Mouse (Mus musculus) lung, postnatal 4 days (tissue): ENCODE data around the gene Snorc.
"Not testable (repeated sequence)": the region's sequence is repeated elsewhere in the genome, so short reads cannot be mapped to it uniquely, and the experiment has no call there.

ENCODE experiments used
- DNase-seq, 2 experiments: peaks; one replicate each; pipeline ENCODE4 v3.0.0; 2021

Gene Snorc

GRCm38 (mm10) chr1:87469971-87470370, at the start of gene Snorc:
Gene Snorc, plus strand, starts transcription at chr1:87470271.
- DNase-seq, result not testable (repeated sequence)

GRCm38 (mm10) chr1:87435125-87435524, 34.9 kb upstream of the Snorc start:
- no peak for DNase-seq

GRCm38 (mm10) chr1:87436583-87436982, 33.5 kb upstream of the Snorc start:
- no peak for DNase-seq

DNA sequence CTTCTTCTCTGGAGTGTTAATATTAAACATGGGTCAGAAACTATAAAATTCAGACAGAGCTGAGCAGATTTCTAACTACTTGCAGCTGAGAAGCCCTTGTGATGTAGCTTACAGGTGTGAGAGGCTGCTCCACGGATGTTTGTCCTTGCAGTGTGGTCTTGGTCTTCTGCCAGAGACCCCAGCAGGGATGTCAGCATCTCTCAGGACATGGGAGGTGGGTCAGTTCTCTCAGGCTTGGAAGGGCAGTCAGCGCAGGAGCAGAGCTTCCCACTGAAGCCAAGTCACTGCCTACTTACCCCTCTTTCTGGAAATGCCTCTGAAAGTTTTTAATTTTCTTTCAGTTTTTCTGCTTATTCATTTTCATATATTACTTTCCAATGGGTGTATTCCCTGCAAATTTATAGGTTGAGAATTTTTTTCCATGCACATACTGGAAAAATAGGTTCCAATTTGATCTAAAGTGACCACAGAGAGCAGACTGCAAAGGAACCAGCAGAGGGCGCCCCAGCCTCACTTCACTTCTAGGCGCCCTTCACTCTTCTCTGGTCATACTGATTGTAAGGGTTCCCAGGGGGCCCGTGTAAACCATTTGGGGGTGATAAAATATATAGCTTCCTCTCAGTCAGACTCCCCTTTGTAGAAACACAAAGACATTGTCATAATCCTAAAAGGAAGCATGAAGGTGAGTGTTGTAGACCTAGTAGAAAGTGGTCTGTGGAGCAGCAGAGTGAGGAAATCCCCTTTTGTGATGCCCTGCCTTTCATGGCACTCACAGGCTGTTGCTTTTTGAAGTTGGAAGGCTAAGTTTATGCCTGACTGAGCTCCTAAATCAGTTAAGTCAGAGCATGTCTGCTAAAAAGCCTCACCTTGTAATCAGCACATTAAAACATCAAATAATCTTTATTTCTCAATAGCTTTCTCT, 22.6 kb upstream of the Snorc start:
- peak; percentile 43 to 62 for DNase-seq

DNA sequence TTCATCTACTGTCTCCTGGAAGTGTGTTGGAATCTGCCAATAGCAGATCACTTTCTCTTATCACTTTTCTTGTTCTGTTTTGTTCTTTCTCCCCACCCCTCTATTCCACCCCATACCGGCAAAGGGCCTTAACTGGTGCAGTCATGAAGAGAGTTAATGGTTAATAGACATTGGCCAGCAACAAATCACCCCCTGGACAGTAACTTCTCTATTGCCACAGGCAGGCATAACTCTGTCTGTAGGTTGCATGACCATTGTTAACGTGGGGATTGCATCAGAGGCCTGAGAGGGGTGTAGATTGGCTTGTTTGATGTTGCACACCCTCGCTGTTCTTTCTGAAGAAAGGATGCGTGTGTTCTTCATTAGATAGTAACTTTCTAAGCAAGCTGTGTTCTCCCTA, 20.6 kb upstream of the Snorc start:
- DNase-seq, result no peak

GRCm38 (mm10) chr1:87456425-87456824, 13.6 kb upstream of the Snorc start:
- DNase-seq, result no peak

DNA sequence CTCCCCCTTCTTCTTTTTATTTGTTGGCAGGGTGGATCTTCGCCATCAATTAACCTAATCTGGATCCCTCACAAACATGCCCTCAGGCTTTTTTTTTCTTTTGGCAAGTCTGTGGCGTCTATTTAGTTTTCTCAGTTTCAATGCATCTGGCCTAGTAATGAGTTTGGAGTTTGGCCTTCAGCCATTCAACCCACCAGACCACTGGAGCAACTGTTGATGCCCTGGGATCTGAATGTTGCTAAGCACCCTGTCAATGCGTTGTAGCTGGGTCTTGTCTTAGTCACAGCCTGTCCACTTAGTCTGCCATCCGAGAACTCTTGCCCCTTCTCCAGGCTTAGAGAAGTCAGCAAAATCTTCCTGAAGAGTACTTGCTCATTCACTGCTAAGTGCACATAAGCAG, 12.0 kb upstream of the Snorc start:
- no peak for DNase-seq

DNA sequence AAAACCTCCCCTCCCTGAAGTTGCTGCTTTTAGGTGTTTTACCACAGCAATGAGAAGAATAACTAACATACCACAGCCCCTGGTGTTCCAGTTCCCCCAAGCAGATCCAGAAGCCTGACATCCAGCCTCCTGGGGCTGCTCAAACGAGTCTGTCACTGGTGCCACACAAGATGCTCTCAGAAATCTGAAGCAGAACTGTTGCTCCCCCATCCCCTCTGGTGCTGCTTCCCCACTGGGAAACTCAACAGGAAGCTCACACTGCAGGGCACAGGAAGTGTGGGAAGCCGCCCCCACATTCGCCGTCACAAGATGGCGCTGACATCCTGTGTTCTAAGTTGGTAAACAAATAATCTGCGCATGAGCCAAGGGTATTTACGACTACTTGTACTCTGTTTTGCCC, 10.2 kb upstream of the Snorc start:
- not testable (repeated sequence) for DNase-seq

- DNase-seq, result no peak
These were observed 2.6 kb upstream of the Snorc start for GRCm38 (mm10) chr1:87467469-87467868.

- no peak for DNase-seq
These were observed 1.8 kb upstream of the Snorc start for GRCm38 (mm10) chr1:87468321-87468720.

DNA sequence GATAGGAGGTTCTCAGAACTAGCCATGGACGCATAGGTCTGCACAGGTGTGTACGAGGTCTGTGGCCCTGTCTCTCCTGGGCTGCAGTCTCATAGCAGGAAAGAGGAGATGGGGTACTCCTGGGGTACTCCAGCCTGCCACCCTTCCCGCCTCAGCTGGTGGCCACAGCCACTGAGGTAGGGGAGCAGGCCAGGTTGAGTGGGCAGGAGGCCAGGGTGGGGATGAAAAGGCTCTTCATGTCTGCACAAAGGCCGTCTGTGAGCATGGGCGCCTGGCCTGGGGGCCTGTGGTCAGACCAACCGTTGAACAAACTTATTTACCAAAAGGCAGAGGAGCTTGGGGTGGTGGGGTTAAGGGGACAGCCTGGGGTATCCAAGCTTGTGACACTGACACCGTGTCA, 1.8 kb downstream of the Snorc start:
- DNase-seq, result no peak

GRCm38 (mm10) chr1:87472576-87472975, 2.5 kb downstream of the Snorc start:
- no peak for DNase-seq

DNA sequence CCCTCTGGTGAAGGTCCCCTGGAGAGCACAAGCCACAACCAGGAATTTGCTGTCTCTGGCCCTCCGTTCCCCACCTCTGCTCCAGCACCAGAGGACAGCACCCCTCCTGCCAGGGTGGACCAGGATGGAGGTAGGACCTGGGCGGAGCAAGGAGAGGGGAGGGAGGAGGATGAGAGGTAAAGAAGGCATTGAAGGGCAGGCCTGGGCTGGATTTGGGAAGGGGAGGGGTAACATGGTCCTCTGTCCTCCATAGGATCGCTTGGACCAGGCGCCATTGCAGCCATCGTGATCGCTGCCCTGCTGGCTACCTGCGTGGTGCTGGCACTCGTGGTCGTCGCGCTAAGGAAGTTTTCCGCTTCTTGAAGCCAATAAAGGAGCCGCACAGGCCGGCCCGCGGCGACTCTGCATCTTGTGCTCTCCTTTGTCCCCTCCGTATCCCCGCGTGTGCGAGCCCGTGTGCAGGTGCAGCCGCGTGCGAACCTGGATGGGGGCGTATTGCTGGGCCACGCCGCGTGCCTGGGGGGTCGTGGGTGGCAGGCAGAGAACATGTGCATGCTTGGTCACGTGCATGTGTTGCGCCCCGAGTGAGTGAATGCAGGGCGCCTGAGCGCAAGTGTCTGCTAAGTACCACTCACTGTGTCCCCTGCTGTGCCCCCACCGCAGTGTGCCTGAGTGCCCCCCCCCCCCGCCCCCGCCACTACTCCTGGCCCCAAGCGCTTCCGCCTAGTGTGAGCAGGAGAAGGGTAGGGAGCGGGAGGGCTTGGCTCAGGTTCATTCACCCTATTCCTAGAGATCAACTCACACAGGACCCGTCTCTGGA, 5.2 kb downstream of the Snorc start:
- DNase-seq, result no peak

- DNase-seq, result no peak
These were observed 12.5 kb downstream of the Snorc start for GRCm38 (mm10) chr1:87482546-87482945.

DNA sequence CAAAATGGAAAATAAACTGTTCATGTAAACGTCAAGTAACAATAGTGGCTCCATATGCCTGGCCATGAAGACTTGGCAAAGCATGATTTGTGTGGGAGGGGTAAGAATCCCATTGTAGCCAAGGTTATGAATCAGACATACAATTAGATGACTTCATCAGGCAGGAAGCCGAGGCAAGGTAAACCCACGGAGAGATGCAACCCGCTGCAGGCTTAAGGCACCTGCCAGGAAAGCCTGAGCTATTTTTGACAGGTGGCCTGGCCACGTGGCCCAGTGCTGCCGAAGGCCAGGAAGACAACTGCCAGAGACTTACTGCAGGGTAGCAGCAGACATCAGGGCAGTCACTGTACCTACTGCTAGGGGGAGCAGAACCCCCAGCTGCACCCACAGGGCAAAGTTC, 16.3 kb downstream of the Snorc start:
- no peak for DNase-seq

DNA sequence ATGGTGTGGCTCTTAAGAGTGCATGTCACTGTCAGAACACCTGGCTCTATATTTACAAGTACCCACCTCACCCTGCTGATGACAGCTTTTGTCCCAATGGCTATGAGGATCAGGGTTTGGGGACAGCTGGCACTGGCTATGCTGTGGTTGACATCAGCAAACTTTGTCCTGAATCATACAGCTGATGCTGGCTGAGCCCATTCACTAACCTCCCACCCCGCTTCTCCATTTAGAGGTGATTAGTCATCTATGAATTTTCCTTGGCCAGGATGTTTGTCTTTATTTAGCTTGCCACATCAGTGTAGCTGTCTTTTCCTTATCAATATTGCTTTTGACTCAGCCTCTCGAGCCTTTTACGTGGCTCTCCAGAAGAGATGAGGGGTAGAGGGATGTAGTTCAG, 22.2 kb downstream of the Snorc start:
- no peak for DNase-seq

GRCm38 (mm10) chr1:87493542-87493941, 23.5 kb downstream of the Snorc start:
- DNase-seq, result no peak

GRCm38 (mm10) chr1:87505524-87505923, 35.5 kb downstream of the Snorc start:
- DNase-seq, result no peak

DNA sequence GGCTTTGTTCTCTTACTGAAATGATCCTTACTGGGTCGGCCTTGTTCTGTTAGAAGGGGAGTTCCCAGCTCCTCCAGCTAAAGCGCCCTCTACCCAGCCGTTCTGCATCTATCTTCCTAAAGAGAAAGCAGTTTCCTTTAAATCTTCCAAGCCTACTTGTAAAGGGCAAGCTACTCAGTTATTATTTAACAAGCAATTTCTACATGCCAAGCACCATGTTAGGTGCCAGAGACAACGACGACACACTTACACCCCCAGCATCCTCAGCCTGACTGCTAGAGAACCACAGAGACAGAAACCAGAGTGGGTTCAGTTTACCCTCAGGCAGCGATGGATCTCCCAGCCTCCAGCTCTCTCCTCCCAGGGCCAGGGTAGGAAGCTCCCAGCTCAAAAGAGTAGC, 37.8 kb downstream of the Snorc start:
- no peak for DNase-seq

- no peak for DNase-seq
These were observed 38.8 kb downstream of the Snorc start for GRCm38 (mm10) chr1:87508591-87509560.

DNA sequence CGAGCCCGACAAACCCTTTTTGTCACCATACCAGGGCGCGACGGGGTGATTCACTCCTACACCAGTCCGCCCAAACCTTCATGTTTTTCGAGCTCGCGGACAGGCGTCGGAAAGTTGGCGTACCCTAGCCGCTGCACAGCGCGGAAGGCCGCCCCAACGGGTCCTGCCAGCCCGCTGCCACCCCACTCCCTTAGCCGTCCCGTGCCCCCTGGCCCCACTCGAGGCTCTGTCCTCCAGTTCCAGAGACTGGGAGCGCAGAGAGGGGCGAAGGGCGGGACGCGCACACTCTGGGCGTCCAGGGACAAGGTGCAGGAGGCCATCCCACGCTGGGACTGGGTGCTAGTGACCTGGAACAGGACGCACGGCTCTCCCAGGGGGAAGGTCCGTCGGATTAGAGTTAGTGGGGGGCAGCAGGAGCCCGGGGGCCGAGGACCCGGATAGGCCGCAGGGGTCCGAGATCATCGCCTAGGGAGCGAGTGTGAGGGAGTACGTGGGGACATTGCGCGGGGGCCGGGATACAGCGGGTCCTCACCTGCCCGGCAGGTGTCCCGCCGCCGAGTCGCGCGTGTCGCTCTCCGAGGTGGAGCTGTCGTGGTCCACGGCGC, 39.6 kb downstream of the Snorc start, which contains the start of gene Neu2:
Neu2 (plus strand) TSS at position 329 of the 605 bp plus-strand sequence.
- peak in 1 of 2 experiments; percentile 25 for DNase-seq

GRCm38 (mm10) chr1:87510166-87510691, 40.2 kb downstream of the Snorc start:
- peak; percentile 31 to 56 for DNase-seq
